Mouse (Mus musculus) liver, embryonic 14.5 days (tissue): ENCODE results near the gene Tmem106c. TPM values are rescaled to one million over a fixed set of nuclear protein-coding genes. Genes with fewer than 3 reads are reported as not detected.
A peak's percentile ranks its signal among the peaks of the same experiment; 100 is the strongest.

Experiments used
- ATAC-seq: fragments of 200-750 bp; cut with Nextera tagmentation; 2 replicates; pipeline ENCODE4 v1.8.0; 2017; ENCODE audit warnings: moderate number of reproducible peaks, mild to moderate bottlenecking, moderate library complexity; ENCODE audit not compliant: insufficient read depth
- DNase-seq, 3 experiments: peaks; one replicate each; pipeline ENCODE4 v3.0.0-alpha.2; 2012 to 2013; ENCODE audit warnings: low read depth in 3 of 3, low spot score in 3 of 3
- H3K27ac ChIP-seq: fragments of 300-500 bp; sonication (generic); 2 replicates; pipeline ENCODE4 v1.5.1; 2014; ENCODE audit warnings: moderate library complexity, mild to moderate bottlenecking, control low read depth, inconsistent platforms
- H3K27me3 ChIP-seq: fragments of 300-500 bp; sonication (generic); 2 replicates; pipeline ENCODE4 v1.6.1; 2014; ENCODE audit warnings: mild to moderate bottlenecking, low read length, moderate library complexity; ENCODE audit not compliant: control insufficient read depth, insufficient read depth
- H3K36me3 ChIP-seq: fragments of 300-500 bp; sonication (generic); replicated peaks from 2 replicates; pipeline ENCODE4 v1.6.1; 2014; ENCODE audit warnings: low read depth; ENCODE audit not compliant: control insufficient read depth, insufficient read depth
- H3K4me1 ChIP-seq, 2 experiments: fragments of 200-500 bp in 1 of 2; fragments of 300-500 bp in 1 of 2; sonication (generic) in 1 of 2; replicated peaks; 2 replicates each; pipeline ENCODE4 v1.6.1; 2012 to 2014; ENCODE audit warnings: antibody characterized with exemption in 1 of 2, inconsistent platforms in 1 of 2, low read length in 1 of 2; ENCODE audit not compliant: control insufficient read depth in 2 of 2, insufficient read depth in 2 of 2
- H3K4me2 ChIP-seq: fragments of 300-500 bp; sonication (generic); 2 replicates; pipeline ENCODE4 v1.6.1; 2014; ENCODE audit warnings: low read depth, mild to moderate bottlenecking, control low read depth, moderate library complexity
- H3K4me3 ChIP-seq, 2 experiments: fragments of 200-500 bp in 1 of 2; fragments of 300-500 bp in 1 of 2; sonication (generic) in 1 of 2; 2 replicates each; pipeline ENCODE4 v1.5.1; 2012 to 2014; ENCODE audit warnings: low read depth in 2 of 2, low read length in 2 of 2, mild to moderate bottlenecking in 2 of 2, control low read depth in 1 of 2, inconsistent platforms in 1 of 2, moderate library complexity in 1 of 2; ENCODE audit not compliant: insufficient read depth in 1 of 2
- H3K9ac ChIP-seq: fragments of 300-500 bp; sonication (generic); replicated peaks from 2 replicates; pipeline ENCODE4 v1.6.1; 2014; ENCODE audit warnings: mild to moderate bottlenecking, control low read depth, moderate library complexity
- H3K9me3 ChIP-seq: fragments of 300-500 bp; sonication (generic); 2 replicates; pipeline ENCODE4 v1.6.1; 2016; ENCODE audit warnings: low read length, mixed read lengths; ENCODE audit not compliant: control insufficient read depth
- CTCF ChIP-seq: IDR thresholded peaks from 2 replicates; pipeline ENCODE4 v1.5.1; 2016; ENCODE audit warnings: antibody characterized with exemption, low read depth, control low read depth
- EP300 ChIP-seq: IDR thresholded peaks from 2 replicates; pipeline ENCODE4 v1.6.1; 2016; ENCODE audit warnings: antibody characterized with exemption, low read depth
- WGBS: fragments of 180-500 bp; shearing (Covaris S2); extraction: QIAGEN DNeasy Blood & Tissue Kit; methylation state at CpG from one replicate; pipeline ENCODE4 v1.1.7; 2014; ENCODE audit not compliant: insufficient replicate concordance; 5-methylcytosine and 5-hydroxymethylcytosine counted together
- polyA plus RNA-seq, 2 experiments: library from polyadenylated mRNA; depleted of rRNA in 1 of 2; stranded (reverse) in 1 of 2; unstranded in 1 of 2; fragments of >200 nt; fragmentation: Nextera tagmentation in 1 of 2; extraction: Ambion mirVana in 1 of 2; gene quantifications; 2 replicates each; pipeline versions ENCODE4 v1.2.1 to v1.2.3; 2012 to 2014

The Tmem106c gene
- polyA plus RNA-seq, 2 experiments, result 10.5 to 13.2 TPM

GRCm38 (mm10) chr15:97990124-97990523 lies 26.1 kb downstream of the Tmem106c start:
- TF ChIP-seq EP300 (no peak), CTCF (no peak)
- Histone ChIP-seq H3K9ac (no peak overlapping the region), H3K36me3 (no peaks in the 10 kb centered on the region), H3K4me2 (no peak overlapping the region), H3K4me1 (peaks cover 0 to 9% of the 10 kb centered on the region in 2 experiments; a peak in 1 of 4 replicates), H3K9me3 (no peaks in the 10 kb centered on the region), H3K4me3 (no peak overlapping the region), H3K27ac (no peak overlapping the region), H3K27me3 (no peaks in the 10 kb centered on the region)
- DNase-seq (no peak), ATAC-seq (no peak)
- 13% methylated on average over 6 of the region's 6 CpGs for WGBS

GRCm38 (mm10) chr15:97990721-97991120 lies 26.7 kb downstream of the Tmem106c start:
- no peak overlapping the region for H3K4me3 ChIP-seq

GRCm38 (mm10) chr15:97991285-97991895 lies 27.4 kb downstream of the Tmem106c start:
- H3K4me2 ChIP-seq, result no peak overlapping the region
- H3K27me3 ChIP-seq, result no peaks in the 10 kb centered on the region; the same call in 1 of the 2 replicates
- H3K36me3 ChIP-seq, result no peaks in the 10 kb centered on the region
- no peaks in the 10 kb centered on the region for H3K9me3 ChIP-seq
- no peak overlapping the region for H3K27ac ChIP-seq
- H3K9ac ChIP-seq, result no peak overlapping the region
- DNase-seq, result no peak
- no peak for ATAC-seq
- 38% methylated on average over 12 of the region's 12 CpGs for WGBS
- no peak overlapping the region for H3K4me3 ChIP-seq
- H3K4me1 ChIP-seq, result peaks cover 0 to 9% of the 10 kb centered on the region in 2 experiments; a peak in 1 of 4 replicates
- no peak for TF ChIP-seq EP300
- TF ChIP-seq CTCF, result no peak

More at GRCm38 (mm10) chr15:97990721-97991120, 26.7 kb downstream of the Tmem106c start:
- Histone ChIP-seq H3K9ac (no peak overlapping the region), H3K4me2 (no peak overlapping the region), H3K4me1 (peaks cover 0 to 9% of the 10 kb centered on the region in 2 experiments; a peak in 1 of 4 replicates), H3K27ac (no peak overlapping the region), H3K9me3 (no peaks in the 10 kb centered on the region), H3K27me3 (no peaks in the 10 kb centered on the region), H3K36me3 (no peaks in the 10 kb centered on the region)
- no peak for DNase-seq
- WGBS, result 30% methylated on average over 4 of the region's 4 CpGs
- ATAC-seq, result no peak
- TF ChIP-seq EP300 (no peak), CTCF (no peak)

- 48% methylated on average over 13 of the region's 13 CpGs for WGBS
- H3K27ac ChIP-seq, result no peak overlapping the region
These were observed 28.2 kb downstream of the Tmem106c start for GRCm38 (mm10) chr15:97992027-97992711.

GRCm38 (mm10) chr15:97992712-97993286 lies 28.8 kb downstream of the Tmem106c start:
- ATAC-seq (peak; percentile 88), DNase-seq (peak; percentile 46 to 54 (median 53))
- H3K27me3 ChIP-seq, result no peaks in the 10 kb centered on the region; the same call in 1 of the 2 replicates
- no peaks in the 10 kb centered on the region for H3K9me3 ChIP-seq
- no peak overlapping the region for H3K9ac ChIP-seq
- no peak for TF ChIP-seq EP300
- TF ChIP-seq CTCF, result no peak
- H3K4me1 ChIP-seq, result peaks cover 0 to 9% of the 10 kb centered on the region in 2 experiments; a peak in 1 of 4 replicates
- 6% methylated on average over 18 of the region's 18 CpGs for WGBS
- peak overlapping the region; percentile 40 for H3K4me2 ChIP-seq
- no peak overlapping the region for H3K27ac ChIP-seq
- no peaks in the 10 kb centered on the region for H3K36me3 ChIP-seq
- no peak overlapping the region for H3K4me3 ChIP-seq

More at GRCm38 (mm10) chr15:97992027-97992711, 28.2 kb downstream of the Tmem106c start:
- H3K9me3 ChIP-seq, result no peaks in the 10 kb centered on the region
- H3K4me3 ChIP-seq, result no peak overlapping the region
- H3K4me1 ChIP-seq, result peaks cover 0 to 9% of the 10 kb centered on the region in 2 experiments; a peak in 1 of 4 replicates
- TF ChIP-seq EP300 (no peak), CTCF (no peak)
- H3K4me2 ChIP-seq, result no peak overlapping the region; the same call in 1 of the 2 replicates
- ATAC-seq (peak; percentile 20; the same call in 1 of the 2 replicates), DNase-seq (no peak)
- no peaks in the 10 kb centered on the region for H3K36me3 ChIP-seq
- H3K9ac ChIP-seq, result no peak overlapping the region
- H3K27me3 ChIP-seq, result no peaks in the 10 kb centered on the region; the same call in 1 of the 2 replicates
